Mouse (Mus musculus): Measurements from ENCODE around the gene Nfkb1. TPM values are rescaled to one million over a fixed set of nuclear protein-coding genes. Genes with fewer than 3 reads are reported as not detected.

The Nfkb1 gene
- polyA plus RNA-seq, 1 experiment from 2014 or later, result 9.4 TPM

DNA sequence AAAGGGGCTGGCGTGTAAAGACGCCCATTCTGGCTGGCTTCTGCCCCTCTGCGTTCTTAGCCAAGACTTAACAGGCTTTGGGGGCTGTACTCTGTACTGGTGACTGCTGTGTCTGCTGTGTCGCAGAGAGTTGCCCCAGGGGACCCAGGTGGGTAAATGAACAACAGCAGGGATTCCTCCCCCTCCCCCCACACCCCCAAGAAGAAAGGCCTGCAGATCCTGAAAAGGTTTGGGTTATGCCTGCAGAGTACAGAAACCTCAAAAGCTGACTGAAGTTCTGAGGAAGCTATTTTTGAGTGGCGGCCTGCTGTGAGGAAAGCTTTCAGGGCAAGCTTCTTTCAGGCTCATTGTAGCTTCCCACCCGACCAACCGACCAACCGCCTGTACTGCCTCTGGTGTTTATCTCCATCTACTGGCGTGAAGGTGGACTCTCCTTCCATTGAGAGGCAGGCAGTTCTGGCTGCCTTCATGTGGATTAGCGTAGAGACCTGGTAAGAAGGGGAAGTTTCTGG, 109.7 kb downstream of the Nfkb1 start:
- WGBS, result 13% methylated on average over 10 of the region's 10 CpGs
- no peaks in the 10 kb centered on the region for H3K9me3 ChIP-seq
- H3K27me3 ChIP-seq (ENCODE audit: insufficient read depth, poor library complexity, severe bottlenecking), result no peaks in the 10 kb centered on the region
- no peak overlapping the region for H3K4me3 ChIP-seq
- peaks cover 21% of the 10 kb centered on the region for H3K4me1 ChIP-seq (replicated peaks)
- H3K36me3 ChIP-seq, result peaks cover 21% of the 10 kb centered on the region
- H3K27ac ChIP-seq, result peak overlapping the region; percentile 74
- peak; percentile 46 for DNase-seq (ENCODE audit: low spot score)

DNA sequence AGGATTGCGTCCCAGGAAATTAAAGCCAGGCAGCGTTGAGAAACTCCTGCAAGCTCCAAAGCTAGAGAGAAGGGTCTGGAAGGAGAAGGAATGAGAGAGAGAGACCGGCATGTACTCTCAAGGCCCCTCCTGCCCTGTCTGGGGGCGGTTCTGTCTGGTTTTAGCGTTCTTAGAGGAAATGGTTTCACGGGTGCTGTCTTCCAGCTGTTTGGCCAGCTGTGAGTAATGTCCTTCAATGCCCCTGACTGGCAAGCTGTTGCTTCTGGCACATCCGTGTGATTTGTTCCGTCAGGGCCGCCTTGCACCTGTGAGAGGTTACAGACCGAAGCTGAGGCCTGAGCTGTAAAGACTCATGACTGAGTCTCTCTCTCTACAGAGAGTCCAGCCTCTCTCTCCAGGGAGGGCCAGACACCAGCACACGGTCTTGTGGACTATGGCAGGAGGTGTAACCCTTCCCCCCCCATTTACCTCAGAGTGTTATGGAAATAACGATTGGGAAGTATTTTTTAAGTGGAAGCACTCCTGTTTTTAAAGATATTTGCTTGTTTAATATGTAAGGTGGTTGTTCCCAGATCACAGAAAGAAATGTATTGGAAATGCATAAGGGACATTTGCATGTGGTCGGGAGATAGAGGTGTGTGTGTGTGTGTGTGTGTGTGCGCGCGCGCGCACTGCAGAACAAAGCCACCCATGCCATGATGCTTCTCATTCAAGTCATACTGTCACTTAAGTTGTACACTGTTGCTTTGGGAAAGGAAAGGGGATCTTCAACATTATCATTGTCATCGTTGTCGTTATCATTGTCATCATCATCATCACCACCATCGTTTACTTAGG, 110.7 kb downstream of the Nfkb1 start:
- no peak for DNase-seq (ENCODE audit: low spot score)
- 86% methylated on average over 21 of the region's 21 CpGs for WGBS
- Histone ChIP-seq H3K27ac (no peak overlapping the region), H3K9me3 (no peaks in the 10 kb centered on the region), H3K4me1 (replicated peaks) (peaks cover 19% of the 10 kb centered on the region), H3K27me3 (ENCODE audit: insufficient read depth, poor library complexity, severe bottlenecking) (no peaks in the 10 kb centered on the region), H3K36me3 (peaks cover 15% of the 10 kb centered on the region), H3K4me3 (no peak overlapping the region)

DNA sequence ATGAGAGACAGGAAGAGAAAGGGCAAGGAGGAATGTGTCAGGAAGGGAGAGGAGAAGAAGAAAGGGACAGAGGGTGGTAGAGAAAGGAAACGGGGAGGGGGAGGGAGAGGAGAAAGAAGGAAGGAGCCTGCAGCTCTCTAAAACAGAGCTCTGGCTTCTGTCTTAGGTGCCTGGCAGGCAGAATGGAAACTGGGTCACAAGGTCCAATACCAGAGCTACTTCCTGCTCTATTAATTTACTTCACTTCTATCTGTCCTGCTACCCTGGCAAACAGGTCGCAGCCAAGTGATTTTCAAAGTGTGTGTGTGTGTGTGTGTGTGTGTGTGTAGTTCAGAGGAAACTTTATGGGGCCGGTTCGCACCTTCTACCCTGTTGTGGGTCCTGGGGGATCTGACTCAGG, 112.2 kb downstream of the Nfkb1 start:
- Histone ChIP-seq H3K27me3 (ENCODE audit: insufficient read depth, poor library complexity, severe bottlenecking) (no peaks in the 10 kb centered on the region), H3K36me3 (peaks cover 3% of the 10 kb centered on the region; the same call in 1 of the 2 replicates), H3K9me3 (no peaks in the 10 kb centered on the region), H3K4me1 (replicated peaks) (peaks cover 16% of the 10 kb centered on the region), H3K4me3 (no peak overlapping the region), H3K27ac (no peak overlapping the region)
- no peak for DNase-seq (ENCODE audit: low spot score)
- 61% methylated on average over 4 of the region's 4 CpGs for WGBS

DNA sequence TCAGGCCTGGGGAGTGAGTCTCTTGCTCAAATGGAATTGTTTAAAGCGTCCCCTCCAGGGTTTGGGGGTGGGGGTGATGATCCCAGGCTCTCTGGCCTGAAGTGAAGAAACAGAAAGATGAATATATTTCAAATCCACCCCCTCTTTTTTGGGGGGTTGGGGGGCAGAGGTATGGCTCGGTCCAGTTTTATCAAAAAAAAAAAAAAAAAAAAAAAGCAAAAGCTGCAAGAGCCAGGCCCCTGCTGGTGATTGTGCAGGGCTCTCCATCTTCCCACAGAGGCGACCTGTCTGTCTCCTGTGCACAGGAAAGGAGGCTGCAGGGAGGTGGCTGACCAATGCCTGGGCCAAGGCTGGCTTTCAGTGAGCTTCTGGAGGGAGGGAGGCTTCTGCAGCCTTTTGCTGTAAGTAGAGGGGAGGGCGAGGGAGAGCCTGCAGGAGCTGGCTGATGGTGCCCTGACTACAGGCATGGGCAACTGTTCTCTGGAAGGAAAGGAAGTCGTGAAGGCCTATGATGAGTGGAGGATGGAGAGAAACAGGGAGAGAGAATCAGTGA, 112.7 kb downstream of the Nfkb1 start:
- H3K4me3 ChIP-seq, result no peak overlapping the region
- no peaks in the 10 kb centered on the region for H3K36me3 ChIP-seq
- no peak overlapping the region for H3K27ac ChIP-seq
- H3K4me1 ChIP-seq (replicated peaks), result peaks cover 16% of the 10 kb centered on the region
- no peaks in the 10 kb centered on the region for H3K9me3 ChIP-seq
- 46% methylated on average over 5 of the region's 5 CpGs for WGBS
- H3K27me3 ChIP-seq (ENCODE audit: insufficient read depth, poor library complexity, severe bottlenecking), result no peaks in the 10 kb centered on the region
- no peak for DNase-seq (ENCODE audit: low spot score)

DNA sequence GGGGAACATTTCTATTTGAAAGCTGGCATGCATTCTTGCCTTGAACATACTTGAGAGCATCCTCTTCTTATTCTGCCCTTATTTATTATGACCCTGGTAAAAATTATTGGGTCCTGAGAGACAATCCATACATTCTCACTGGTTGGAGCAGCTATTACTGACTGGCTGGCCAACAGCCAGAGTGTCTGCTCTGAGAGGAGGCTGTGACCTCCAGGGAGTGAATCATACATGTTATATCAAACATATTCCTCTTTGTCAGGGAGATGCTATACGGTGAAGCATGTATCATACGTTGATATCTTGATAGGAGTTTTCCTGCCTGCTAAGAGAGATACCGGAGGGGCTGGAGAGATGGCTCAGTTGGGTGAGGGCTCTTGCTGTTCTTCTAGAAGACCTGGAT, 116.2 kb downstream of the Nfkb1 start:
- H3K9me3 ChIP-seq, result no peaks in the 10 kb centered on the region
- H3K36me3 ChIP-seq, result no peaks in the 10 kb centered on the region
- H3K27ac ChIP-seq, result no peak overlapping the region
- 89% methylated on average over 3 of the region's 3 CpGs for WGBS
- 0 out of 2 replicates have a peak, but pooled peaks cover 4% of the 10 kb centered on the region for H3K4me1 ChIP-seq (replicated peaks)
- no peak for DNase-seq (ENCODE audit: low spot score)
- no peak overlapping the region for H3K4me3 ChIP-seq
- no peaks in the 10 kb centered on the region for H3K27me3 ChIP-seq (ENCODE audit: insufficient read depth, poor library complexity, severe bottlenecking)

DNA sequence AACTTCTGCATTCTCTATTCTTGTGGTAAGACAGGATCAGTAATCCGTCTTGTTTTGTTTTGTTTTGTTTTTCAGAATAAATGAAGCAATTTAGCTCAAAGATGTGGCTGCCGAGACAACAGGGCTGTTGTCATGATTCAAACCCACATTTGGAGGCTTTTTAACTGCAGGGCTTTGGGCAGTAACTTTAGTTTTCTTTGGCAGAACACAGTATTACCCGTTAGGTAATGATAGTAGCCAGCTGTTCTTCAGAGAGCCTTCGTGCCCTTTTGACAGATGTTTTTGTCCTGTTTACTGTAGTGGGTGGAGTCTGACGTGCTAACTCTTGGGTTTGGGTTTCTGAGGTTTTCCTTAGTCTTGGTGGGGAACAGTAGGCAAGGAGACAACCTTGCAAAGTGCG, 118.3 kb downstream of the Nfkb1 start:
- Histone ChIP-seq H3K9me3 (no peaks in the 10 kb centered on the region), H3K36me3 (no peaks in the 10 kb centered on the region), H3K4me1 (replicated peaks) (no peaks in the 10 kb centered on the region), H3K4me3 (no peak overlapping the region), H3K27me3 (ENCODE audit: insufficient read depth, poor library complexity, severe bottlenecking) (no peaks in the 10 kb centered on the region), H3K27ac (no peak overlapping the region)
- DNase-seq (ENCODE audit: low spot score), result no peak
- whole genome bisulfite sequencing, result 76% methylated on average over 6 of the region's 6 CpGs

DNA sequence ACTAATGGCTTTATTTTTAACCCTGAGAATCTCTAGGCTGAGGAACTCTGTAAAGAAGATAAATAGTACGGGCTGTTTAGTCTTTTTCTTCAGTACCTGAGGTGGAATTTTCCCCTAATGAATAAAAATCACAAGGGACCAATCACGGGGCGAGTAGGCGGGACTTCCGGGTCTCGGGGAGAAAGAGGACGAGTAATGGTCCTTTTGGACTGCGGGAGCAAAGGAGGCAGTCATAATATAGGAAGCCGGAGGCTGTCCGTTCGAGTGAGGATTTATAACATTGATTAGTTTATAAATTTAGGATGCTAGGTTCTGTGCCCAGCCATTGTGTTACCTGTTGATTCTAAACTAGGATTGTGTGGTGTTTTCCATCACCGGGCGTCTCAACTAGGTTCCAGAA, 119.8 kb downstream of the Nfkb1 start:
- Histone ChIP-seq H3K36me3 (no peaks in the 10 kb centered on the region), H3K27me3 (ENCODE audit: insufficient read depth, poor library complexity, severe bottlenecking) (no peaks in the 10 kb centered on the region), H3K4me3 (no peak overlapping the region), H3K27ac (no peak overlapping the region), H3K4me1 (replicated peaks) (no peaks in the 10 kb centered on the region), H3K9me3 (no peaks in the 10 kb centered on the region)
- DNase-seq (ENCODE audit: low spot score), result no peak
- 70% methylated on average over 13 of the region's 13 CpGs for WGBS

DNA sequence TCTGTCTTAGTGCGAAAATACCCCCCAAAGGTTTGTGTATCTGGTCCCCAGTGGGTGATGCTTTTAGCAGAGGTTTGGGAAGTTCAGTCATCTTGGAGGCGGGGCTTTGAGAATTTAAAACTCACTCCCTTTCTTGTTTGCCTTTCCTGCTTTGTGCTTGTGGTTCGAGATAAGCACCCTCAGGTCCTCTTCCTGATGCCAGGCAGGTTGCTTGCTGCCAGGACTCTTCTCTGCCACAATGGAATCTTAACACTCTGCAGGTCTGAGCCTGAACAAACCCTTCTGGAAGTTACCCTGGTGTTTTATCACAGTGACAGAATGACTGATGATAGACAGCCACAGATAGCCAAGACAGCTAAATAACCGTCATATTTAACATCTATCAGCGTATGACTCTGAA, 122.7 kb downstream of the Nfkb1 start:
- no peak overlapping the region for H3K4me3 ChIP-seq
- no peaks in the 10 kb centered on the region for H3K4me1 ChIP-seq (replicated peaks)
- WGBS, result 82% methylated on average over 5 of the region's 5 CpGs
- no peak overlapping the region for H3K27ac ChIP-seq
- no peak for DNase-seq (ENCODE audit: low spot score)
- H3K27me3 ChIP-seq (ENCODE audit: insufficient read depth, poor library complexity, severe bottlenecking), result no peaks in the 10 kb centered on the region
- H3K9me3 ChIP-seq, result no peaks in the 10 kb centered on the region
- H3K36me3 ChIP-seq, result no peaks in the 10 kb centered on the region

DNA sequence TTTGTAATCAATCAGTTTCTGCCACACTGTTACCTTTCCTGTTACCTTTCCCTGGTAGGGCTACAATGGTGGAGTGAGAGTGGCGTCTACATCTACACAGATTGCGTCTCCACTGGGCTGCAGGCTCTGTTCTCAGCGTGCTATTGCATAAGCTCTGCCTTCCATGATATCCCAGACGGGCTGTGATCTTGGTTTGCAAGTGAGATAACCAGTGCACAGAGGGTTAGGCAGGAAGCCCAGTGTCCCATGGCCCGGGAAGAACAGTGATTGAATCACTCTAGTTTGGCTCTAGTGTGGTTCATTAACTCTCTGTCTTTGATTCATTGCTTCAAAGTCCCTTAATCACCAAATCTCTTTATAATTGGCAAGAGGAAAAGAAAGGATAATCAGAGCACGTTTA, 123.5 kb downstream of the Nfkb1 start:
- WGBS, result 87% methylated on average over 6 of the region's 6 CpGs
- H3K9me3 ChIP-seq, result no peaks in the 10 kb centered on the region
- no peak overlapping the region for H3K4me3 ChIP-seq
- no peak overlapping the region for H3K27ac ChIP-seq
- no peaks in the 10 kb centered on the region for H3K36me3 ChIP-seq
- DNase-seq (ENCODE audit: low spot score), result no peak
- H3K27me3 ChIP-seq (ENCODE audit: insufficient read depth, poor library complexity, severe bottlenecking), result no peaks in the 10 kb centered on the region
- no peaks in the 10 kb centered on the region for H3K4me1 ChIP-seq (replicated peaks)

DNA sequence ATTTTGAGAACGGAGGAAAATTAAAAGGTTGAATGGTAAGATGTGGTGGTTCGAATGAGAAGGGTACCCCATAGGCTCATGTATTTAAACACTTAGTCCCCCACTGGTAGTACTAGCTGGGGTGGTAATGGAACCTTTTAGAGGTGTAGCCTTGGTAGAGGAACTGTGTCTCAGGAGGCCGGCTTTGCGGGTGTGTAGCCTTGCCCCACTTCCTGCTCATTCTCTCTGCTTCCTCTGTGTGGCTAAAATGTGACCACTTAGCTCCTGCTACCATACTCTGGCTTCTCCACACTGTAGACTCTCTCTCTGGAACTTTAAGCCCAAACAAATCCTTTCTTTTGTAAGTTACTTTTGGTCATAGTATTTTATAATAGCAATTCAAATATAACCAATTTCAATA, 126.0 kb downstream of the Nfkb1 start:
- no peaks in the 10 kb centered on the region for H3K9me3 ChIP-seq
- WGBS, result 86% methylated on average over 4 of the region's 4 CpGs
- H3K27me3 ChIP-seq (ENCODE audit: insufficient read depth, poor library complexity, severe bottlenecking), result no peaks in the 10 kb centered on the region
- H3K36me3 ChIP-seq, result no peaks in the 10 kb centered on the region
- no peak overlapping the region for H3K27ac ChIP-seq
- H3K4me3 ChIP-seq, result no peak overlapping the region
- no peaks in the 10 kb centered on the region for H3K4me1 ChIP-seq (replicated peaks)
- DNase-seq (ENCODE audit: low spot score), result no peak

DNA sequence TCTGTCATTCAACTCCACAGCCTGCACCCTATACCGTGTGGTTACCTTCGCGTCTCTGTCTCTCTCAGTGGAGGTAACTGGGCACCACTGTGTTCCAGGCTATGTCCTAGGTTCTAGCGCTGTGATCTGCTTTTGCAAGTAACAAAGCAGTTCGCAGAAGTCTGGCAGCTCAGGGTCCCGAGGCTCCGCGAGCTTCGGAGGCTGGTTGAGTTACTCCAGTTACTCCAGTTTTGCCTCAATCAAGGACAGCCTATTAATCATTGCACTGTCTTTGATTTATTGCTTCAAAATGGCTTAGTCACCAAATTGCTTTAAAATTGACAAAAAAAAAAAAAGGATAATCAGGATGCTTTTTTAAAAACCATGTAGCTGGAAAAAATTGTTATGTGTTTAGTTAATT, 126.6 kb downstream of the Nfkb1 start:
- Histone ChIP-seq H3K36me3 (no peaks in the 10 kb centered on the region), H3K4me1 (replicated peaks) (no peaks in the 10 kb centered on the region), H3K27me3 (ENCODE audit: insufficient read depth, poor library complexity, severe bottlenecking) (no peaks in the 10 kb centered on the region), H3K9me3 (no peaks in the 10 kb centered on the region), H3K27ac (no peak overlapping the region), H3K4me3 (no peak overlapping the region)
- 94% methylated on average over 9 of the region's 9 CpGs for WGBS
- no peak for DNase-seq (ENCODE audit: low spot score)

DNA sequence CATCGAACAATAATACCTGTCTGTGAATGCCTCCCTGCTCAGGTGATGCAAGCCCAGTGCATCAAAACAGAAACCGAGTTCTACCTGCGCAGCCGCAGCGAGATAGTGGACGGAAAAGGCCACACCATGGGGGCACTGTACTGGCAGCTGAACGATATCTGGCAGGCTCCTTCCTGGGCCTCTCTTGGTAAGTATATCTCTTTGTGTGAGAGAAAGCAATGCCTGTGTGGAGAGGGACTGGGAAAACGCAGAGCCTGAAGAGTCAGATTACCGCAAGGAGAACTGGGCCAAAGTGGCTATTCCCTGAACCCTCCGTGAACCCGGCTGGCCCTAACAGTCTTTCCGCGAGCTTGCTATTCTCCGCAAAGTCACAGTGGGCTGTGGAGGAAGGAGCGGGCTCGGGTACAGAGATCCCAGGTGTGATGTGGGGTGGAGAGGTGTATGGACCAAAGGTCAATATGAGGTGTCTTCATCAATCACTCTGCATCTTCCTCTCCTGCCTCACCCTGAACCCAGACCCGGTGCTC, 128.1 kb downstream of the Nfkb1 start:
- WGBS, result 91% methylated on average over 17 of the region's 17 CpGs
- no peaks in the 10 kb centered on the region for H3K9me3 ChIP-seq
- DNase-seq (ENCODE audit: low spot score), result no peak
- H3K4me3 ChIP-seq, result no peak overlapping the region
- H3K36me3 ChIP-seq, result no peaks in the 10 kb centered on the region
- H3K27ac ChIP-seq, result no peak overlapping the region
- H3K27me3 ChIP-seq (ENCODE audit: insufficient read depth, poor library complexity, severe bottlenecking), result no peaks in the 10 kb centered on the region
- H3K4me1 ChIP-seq (replicated peaks), result no peaks in the 10 kb centered on the region

DNA sequence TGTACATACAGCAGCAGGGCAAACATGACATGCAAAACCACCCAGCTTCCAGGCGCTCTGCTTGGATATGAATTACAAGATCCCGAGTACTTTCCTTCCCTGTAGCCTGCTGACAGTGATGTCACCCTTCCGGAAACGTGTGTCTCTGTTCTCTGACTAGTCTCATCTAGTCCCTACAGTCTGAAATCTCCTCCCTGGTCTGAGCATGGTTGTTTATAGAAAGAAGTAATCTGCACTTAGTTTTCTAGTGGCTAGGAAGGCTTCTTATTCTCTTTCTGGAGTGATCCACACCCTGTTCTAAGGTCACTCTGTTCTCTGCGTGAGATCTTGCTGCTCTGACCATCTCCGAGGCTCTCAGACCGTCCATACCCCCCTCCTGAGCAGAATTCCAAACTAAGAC, 129.3 kb downstream of the Nfkb1 start:
- Histone ChIP-seq H3K4me3 (no peak overlapping the region), H3K27ac (no peak overlapping the region), H3K9me3 (no peaks in the 10 kb centered on the region), H3K27me3 (ENCODE audit: insufficient read depth, poor library complexity, severe bottlenecking) (no peaks in the 10 kb centered on the region), H3K36me3 (no peaks in the 10 kb centered on the region), H3K4me1 (replicated peaks) (no peaks in the 10 kb centered on the region)
- no peak for DNase-seq (ENCODE audit: low spot score)
- 81% methylated on average over 7 of the region's 7 CpGs for WGBS

Data from hindbrain, embryonic 10.5 days (tissue).